Mouse (Mus musculus) T-helper 1 cell (primary cell): ENCODE measurements around the gene Kmt2a.

Source experiments
- in situ Hi-C: fragments of 300-600 bp; cut with MboI, MseI; formaldehyde crosslinking; loops from one replicate; pipeline ENCODE4 v1.15.1; 2025; ENCODE audit warnings: high pct_unique_total_duplicates

The Kmt2a gene

GRCm38 (mm10) chr9:44881221-44881871 lies at the start of gene Kmt2a:
TSS of gene Kmt2a (minus strand) at chr9:44881296.
- in situ Hi-C loops: no loop called here

GRCm38 (mm10) chr9:44921543-44921942 lies 40.4 kb upstream of the Kmt2a start:
- in situ Hi-C loops: no loop called here

GRCm38 (mm10) chr9:44921123-44921468 lies 40.0 kb upstream of the Kmt2a start:
- in situ Hi-C loops: no loop called here

GRCm38 (mm10) chr9:44920374-44921122 lies 39.5 kb upstream of the Kmt2a start, which contains the start of gene Atp5l:
TSS of gene Atp5l (minus strand) at chr9:44920742.
- in situ Hi-C loops: no loop called here

GRCm38 (mm10) chr9:44919606-44920005 lies 38.5 kb upstream of the Kmt2a start:
- in situ Hi-C loops: loop anchor here (5.0 kb wide), 1 partner anchor 93 kb away; no protein-coding TSS in a partner anchor

- in situ Hi-C loops: loop anchor here (5.0 kb wide), 1 partner anchor 96 kb away; no protein-coding TSS in a partner anchor
These were observed 35.1 kb upstream of the Kmt2a start for GRCm38 (mm10) chr9:44916196-44916595.

- in situ Hi-C loops: loop anchor here (5.0 kb wide), 1 partner anchor 98 kb away; no protein-coding TSS in a partner anchor
These were observed 33.6 kb upstream of the Kmt2a start for GRCm38 (mm10) chr9:44914706-44915105.

- in situ Hi-C loops: no loop called here
These were observed 30.3 kb upstream of the Kmt2a start for GRCm38 (mm10) chr9:44911365-44911764.

- in situ Hi-C loops: loop anchor here (5.0 kb wide), 1 partner anchor 78 kb away; no protein-coding TSS in a partner anchor
These were observed 24.5 kb upstream of the Kmt2a start for GRCm38 (mm10) chr9:44905620-44906019.

GRCm38 (mm10) chr9:44904964-44905363 lies 23.9 kb upstream of the Kmt2a start:
- in situ Hi-C loops: loop anchor here (5.0 kb wide), 1 partner anchor 78 kb away; no protein-coding TSS in a partner anchor

- in situ Hi-C loops: no loop called here
These were observed 22.8 kb upstream of the Kmt2a start for GRCm38 (mm10) chr9:44903856-44904255.

- in situ Hi-C loops: no loop called here
These were observed 19.3 kb upstream of the Kmt2a start for GRCm38 (mm10) chr9:44900402-44900801.

- in situ Hi-C loops: no loop called here
These were observed 18.6 kb upstream of the Kmt2a start for GRCm38 (mm10) chr9:44899716-44900115.

- in situ Hi-C loops: no loop called here
These were observed 15.9 kb upstream of the Kmt2a start for GRCm38 (mm10) chr9:44897024-44897423.

- in situ Hi-C loops: no loop called here
These were observed 11.6 kb upstream of the Kmt2a start for GRCm38 (mm10) chr9:44892664-44893063.

GRCm38 (mm10) chr9:44891210-44891609 lies 10.1 kb upstream of the Kmt2a start:
- in situ Hi-C loops: no loop called here

- in situ Hi-C loops: no loop called here
These were observed 9.0 kb upstream of the Kmt2a start for GRCm38 (mm10) chr9:44890122-44890521.

- in situ Hi-C loops: no loop called here
These were observed 7.1 kb upstream of the Kmt2a start for GRCm38 (mm10) chr9:44888114-44888624.

GRCm38 (mm10) chr9:44882981-44883569 lies 2.0 kb upstream of the Kmt2a start:
- in situ Hi-C loops: no loop called here

- in situ Hi-C loops: no loop called here
These were observed 1.4 kb upstream of the Kmt2a start for GRCm38 (mm10) chr9:44882436-44882980.

- in situ Hi-C loops: no loop called here
These were observed 892 bp upstream of the Kmt2a start for GRCm38 (mm10) chr9:44881941-44882435.
